20 mouse cellular contexts compared by ENCODE assay signal in genomic region chr6:143129952-143130351, GRCm38 (mm10). TPM values are rescaled to one million over a fixed set of nuclear protein-coding genes. Genes with fewer than 3 reads are reported as not detected.
DNase-seq lines count a peak whose midpoint lies in the region; ATAC-seq lines count a peak whose summit lies in the region.
"Had no signal": no experiment of that assay in that cellular context is flagged by ENCODE, and none has a peak within 500 bp of the region (broad histone marks: within the 10 kb centered on the region; RNA-seq: fewer than 3 reads in every experiment).

No protein-coding gene starts in this region.

- H3K27me3 ChIP-seq in kidney, embryonic 16.5 days (ENCODE audit: insufficient read depth, low read length), result no peaks in the 10 kb centered on the region
- H3K27me3 ChIP-seq: embryonic facial prominence, embryonic 12.5 days; forebrain, embryonic 12.5 days had no signal

- H3K36me3 ChIP-seq in kidney, embryonic 16.5 days (ENCODE audit: insufficient read depth, low read length), result no peaks in the 10 kb centered on the region
- H3K36me3 ChIP-seq: embryonic facial prominence, embryonic 10.5 days; embryonic facial prominence, embryonic 12.5 days; forebrain, embryonic 10.5 days; forebrain, embryonic 12.5 days had no signal

- H3K4me1 ChIP-seq in kidney, embryonic 16.5 days (ENCODE audit: insufficient read depth, low read length), result no peaks in the 10 kb centered on the region
- H3K4me1 ChIP-seq: embryonic facial prominence, embryonic 10.5 days; embryonic facial prominence, embryonic 12.5 days; forebrain, embryonic 10.5 days; forebrain, embryonic 12.5 days had no signal

- H3K27ac ChIP-seq in kidney, embryonic 16.5 days (ENCODE audit: low read length), result no peak overlapping the region
- H3K27ac ChIP-seq: embryonic facial prominence, embryonic 10.5 days; embryonic facial prominence, embryonic 12.5 days; forebrain, embryonic 10.5 days; forebrain, embryonic 12.5 days had no signal

- no peak overlapping the region for H3K4me3 ChIP-seq in kidney, embryonic 16.5 days (ENCODE audit: low read length)
- H3K4me3 ChIP-seq: embryonic facial prominence, embryonic 10.5 days; embryonic facial prominence, embryonic 12.5 days; forebrain, embryonic 10.5 days; forebrain, embryonic 12.5 days had no signal

- no peak overlapping the region for H3K4me2 ChIP-seq in kidney, embryonic 16.5 days (replicated peaks; ENCODE audit: low read depth, low read length)
- H3K4me2 ChIP-seq: embryonic facial prominence, embryonic 12.5 days; forebrain, embryonic 12.5 days had no signal

- H3K9me3 ChIP-seq in kidney, embryonic 16.5 days (ENCODE audit: low read length), result peaks cover 7% of the 10 kb centered on the region; the same call in 1 of the 2 replicates

- DNase-seq in kidney, postnatal 10 days, result peak; percentile 52
- DNase-seq in thymus, postnatal 14 days, result peak; percentile 38
- no peak for DNase-seq in thymus, postnatal 10 days (ENCODE audit: low spot score in 2 of 2)
- DNase-seq: adrenal gland, adult 8-10 months; adrenal gland, postnatal 14 days; adrenal gland, postnatal 36 days; cerebellum, adult 11-12 months; cerebellum, adult 2 months; cerebellum, adult 9-10 months; cerebellum, postnatal 10 days; cerebellum, postnatal 25 days had no signal

- ATAC-seq in kidney, embryonic 16.5 days (ENCODE audit: low FRiP score, low TSS enrichment), result no peak
- ATAC-seq in erythroid progenitor cell, adult 5-6 weeks (replicated peaks; ENCODE audit: low FRiP score, poor library complexity, severe bottlenecking), result no peak
- ATAC-seq: activated CD4-positive, CD25-positive, alpha-beta regulatory T cell, adult 4 months; forebrain, embryonic 14.5 days; forebrain, embryonic 16.5 days had no signal

- no peak overlapping the region for H3K9ac ChIP-seq in kidney, embryonic 16.5 days (replicated peaks; ENCODE audit: low read length)
- H3K9ac ChIP-seq: embryonic facial prominence, embryonic 12.5 days; forebrain, embryonic 12.5 days had no signal

- WGBS in kidney, embryonic 16.5 days, result 50% methylated on average over 3 of the region's 3 CpGs

RNA-seq across cellular contexts. Expression of gene C2cd5, which starts 30.0 kb away (rescaled TPM):
- 35.3 and 40.3 TPM in 2 replicates for polyA plus RNA-seq in kidney, embryonic 16.5 days (2015; fragmentation: Nextera tagmentation; extraction: Ambion mirVana)
- total RNA-seq in erythroid progenitor cell, adult 5-6 weeks (2015; ENCODE audit: low replicate concordance), result 103 and 135 TPM in 2 replicates
- 105 and 112 TPM in 2 replicates for total RNA-seq in erythroid progenitor cell, adult 5-6 weeks (2017; ENCODE audit: low replicate concordance)

RNA-seq across cellular contexts. Expression of gene Etnk1, which starts 37.1 kb away (rescaled TPM):
- 32.2 and 34.0 TPM in 2 replicates for polyA plus RNA-seq in kidney, embryonic 16.5 days (2015; fragmentation: Nextera tagmentation; extraction: Ambion mirVana)
- 37.1 and 59.1 TPM in 2 replicates for total RNA-seq in erythroid progenitor cell, adult 5-6 weeks (2015; ENCODE audit: low replicate concordance)
- 44.7 and 50.4 TPM in 2 replicates for total RNA-seq in erythroid progenitor cell, adult 5-6 weeks (2017; ENCODE audit: low replicate concordance)

Comparison
In these comparisons a context has a peak if more than half of its experiments do, and no peak if none do; other contexts are left out.
1. DNase-seq: peak in kidney, postnatal 10 days (single experiment) and thymus, postnatal 14 days (single experiment); none in thymus, postnatal 10 days (0 of 2).